Mouse (Mus musculus) liver, adult 2 months (tissue): ENCODE data around the gene Gas2l1.

Experiments
- CTCF ChIP-seq: fragments of 200-500 bp; IDR thresholded peaks from 2 replicates; pipeline ENCODE4 v1.5.1; 2011; ENCODE audit warnings: low read depth, low read length, control low read depth
- POLR2A ChIP-seq: fragments of 200-500 bp; IDR thresholded peaks from 2 replicates; pipeline ENCODE4 v1.6.1; 2011; ENCODE audit warnings: low read length, control low read depth; ENCODE audit not compliant: insufficient read depth; ENCODE audit errors: extremely low read depth

GRCm38 (mm10) chr11:5032706-5033105 is 32.4 kb downstream of the Gas2l1 start:
- TF ChIP-seq CTCF = no peak
- TF ChIP-seq POLR2A = no peak
